Mouse (Mus musculus) ES-E14 (cell line): ENCODE measurements at regions not wholly inside any gene's neighbourhood (a gene's known extent, or its start where the extent isn't known, plus 50 kb on each side); places are given as distances from the start of the nearest gene placed in this dataset.

Source experiments
- MAFK ChIP-seq: IDR thresholded peaks from 2 replicates; pipeline ENCODE4 v1.6.1; 2014; ENCODE audit warnings: mild to moderate bottlenecking, low read depth, low read length, inconsistent platforms; ENCODE audit not compliant: insufficient read depth
- ZNF384 ChIP-seq: IDR thresholded peaks from 2 replicates; pipeline ENCODE4 v1.6.1; 2012; ENCODE audit warnings: low read depth, low read length, inconsistent platforms

GRCm38 (mm10) chr2:157681931-157682330 is 55.3 kb upstream of the Ctnnbl1 start:
- TF ChIP-seq ZNF384 (no peak), MAFK (no peak)
